Mouse (Mus musculus): ENCODE results near the gene Zfand2b. TPM values are rescaled to one million over a fixed set of nuclear protein-coding genes. Genes with fewer than 3 reads are reported as not detected.

The Zfand2b gene
- total and polyA plus RNA-seq, 3 experiments: 15.7 to 40.7 (median 19.5) TPM

DNA sequence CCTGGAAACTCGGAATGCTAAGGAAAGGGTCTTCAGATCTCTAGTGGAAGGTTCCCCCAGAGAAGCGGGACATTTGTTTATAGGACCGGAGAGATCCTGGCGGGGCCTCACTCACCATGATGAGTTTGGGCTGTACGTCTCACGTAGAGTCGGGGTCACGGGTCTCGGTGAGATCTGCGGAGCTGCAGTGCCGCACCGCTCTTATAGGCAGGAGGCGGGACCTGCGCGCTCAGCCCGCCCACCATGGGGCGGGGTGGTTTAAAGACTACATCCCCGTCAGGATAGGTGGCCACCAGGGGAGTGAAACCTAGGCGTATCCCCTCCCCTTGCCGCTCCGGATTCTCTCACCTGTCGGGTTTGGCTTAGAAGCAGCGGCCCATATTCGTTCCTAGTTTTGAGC is 50.6 kb downstream of the Zfand2b start:
- in situ Hi-C loops (cut with MboI; ENCODE audit: low pct_ligation_motif_present, low pct_unique_long_range_greater_than_20kb, low sequenced_read_pairs) (no loop called here), dilution Hi-C loops (cut with MboI; ENCODE audit: extremely low pct_ligation_motif_present, extremely low pct_unique_long_range_greater_than_20kb, low sequenced_read_pairs) (no loop called here)
- Histone ChIP-seq H3K9me3 (replicated peaks; ENCODE audit: low read length) (peaks cover 2% of the 10 kb centered on the region), H3K4me2 (ENCODE audit: insufficient read depth, low read depth, poor library complexity, severe bottlenecking) (peak overlapping the region; percentile 48), H3K27me3 (replicated peaks) (no peaks in the 10 kb centered on the region), H3K27ac (ENCODE audit: insufficient read depth, low read depth) (peak overlapping the region; percentile 81; the same call in 1 of the 2 replicates), H3K9ac (ENCODE audit: insufficient read depth, low read depth) (peak overlapping the region; percentile 88), H3K36me3 (replicated peaks in 1 of 2; ENCODE audit: control insufficient read depth in 1 of 2, insufficient read depth in 1 of 2, low read length in 1 of 2) (peaks cover 25 to 36% of the 10 kb centered on the region in 2 experiments), H3K79me2 (replicated peaks; ENCODE audit: control insufficient read depth, extremely low read depth, insufficient read depth, poor library complexity, severe bottlenecking) (peaks cover 35% of the 10 kb centered on the region), H3K4me1 (ENCODE audit: control insufficient read depth in 1 of 2, insufficient read depth in 2 of 2) (peaks cover 27 to 65% of the 10 kb centered on the region in 2 experiments), H3K4me3 (replicated peaks in 1 of 3; ENCODE audit: low read depth in 2 of 3, low read length in 2 of 3, poor library complexity in 1 of 3) (peak overlapping the region; percentile 74 to 94 (median 88))
- TF ChIP-seq JUN (IDR thresholded peaks at IDR 0.05; ENCODE audit: insufficient read depth, low read depth, low read length): no peak
- no peak for TF ChIP-seq ZKSCAN1 (IDR thresholded peaks at IDR 0.05; ENCODE audit: borderline replicate concordance, low read depth, low read length)
- TF ChIP-seq RAD21 (IDR thresholded peaks at IDR 0.05; ENCODE audit: low read depth, low read length): no peak
- TF ChIP-seq E2F4 (IDR thresholded peaks at IDR 0.05; ENCODE audit: insufficient replicate concordance, low read depth, low read length): no peak
- peak; percentile 99 for TF ChIP-seq NELFE (IDR thresholded peaks at IDR 0.05; ENCODE audit: low read depth, low read length)
- no peak for TF ChIP-seq USF2 (conservative IDR thresholded peaks at IDR 0.05; ENCODE audit: low read depth, low read length)
- TF ChIP-seq TBP (conservative IDR thresholded peaks at IDR 0.05; ENCODE audit: low read depth, low read length): peak; percentile 98
- TF ChIP-seq POLR2AphosphoS2 (IDR thresholded peaks at IDR 0.05; ENCODE audit: low read depth, low read length): peak; percentile 97
- TF ChIP-seq MYC (IDR thresholded peaks at IDR 0.05; ENCODE audit: low read depth, low read length): 0 out of 2 replicates have a peak, but pooled peaks have one; percentile 45
- TF ChIP-seq PAX5 (IDR thresholded peaks at IDR 0.05; ENCODE audit: low read length): no peak
- no peak for TF ChIP-seq CHD1 (IDR thresholded peaks at IDR 0.05; ENCODE audit: low read depth, low read length)
- TF ChIP-seq ZMIZ1 (IDR thresholded peaks at IDR 0.05; ENCODE audit: low read depth, low read length): peak; percentile 98
- TF ChIP-seq HCFC1 (IDR thresholded peaks at IDR 0.05; ENCODE audit: low read depth, low read length): no peak
- peak; percentile 56; the same call in 1 of the 2 replicates for TF ChIP-seq RCOR1 (conservative IDR thresholded peaks at IDR 0.05; ENCODE audit: low read depth, low read length)
- TF ChIP-seq MAFK (IDR thresholded peaks at IDR 0.05; ENCODE audit: insufficient replicate concordance, low read length): no peak
- TF ChIP-seq EP300 (IDR thresholded peaks at IDR 0.05; ENCODE audit: low read length): no peak
- no peak for TF ChIP-seq CTCF (conservative IDR thresholded peaks at IDR 0.05 in 1 of 2, IDR thresholded peaks at IDR 0.05 in 1 of 2; ENCODE audit: low read depth in 2 of 2, low read length in 2 of 2)
- no peak; the same call in 1 of the 2 replicates for TF ChIP-seq IRF4 (IDR thresholded peaks at IDR 0.05; ENCODE audit: low read depth, low read length)
- 0 out of 2 replicates have a peak, but pooled peaks have one; percentile 38 for TF ChIP-seq MAZ (IDR thresholded peaks at IDR 0.05; ENCODE audit: low read depth, low read length)
- no peak for TF ChIP-seq ZNF384 (IDR thresholded peaks at IDR 0.05; ENCODE audit: low read depth, low read length)
- TF ChIP-seq SMC3 (IDR thresholded peaks at IDR 0.05; ENCODE audit: low read depth, low read length): no peak
- TF ChIP-seq ETS1 (conservative IDR thresholded peaks at IDR 0.05; ENCODE audit: low read depth, low read length): no peak
- no peak for TF ChIP-seq KAT2A (IDR thresholded peaks at IDR 0.05; ENCODE audit: insufficient replicate concordance, low read length)
- TF ChIP-seq ZC3H11A (IDR thresholded peaks at IDR 0.05; ENCODE audit: low read depth, low read length): no peak
- peak; percentile 50 for TF ChIP-seq NRF1 (IDR thresholded peaks at IDR 0.05; ENCODE audit: low read depth, low read length)
- peak; percentile 93 for TF ChIP-seq TCF12 (IDR thresholded peaks at IDR 0.05; ENCODE audit: low read depth, low read length)
- TF ChIP-seq USF1 (IDR thresholded peaks at IDR 0.05; ENCODE audit: low read depth, low read length): no peak
- no peak for TF ChIP-seq JUND (conservative IDR thresholded peaks at IDR 0.05; ENCODE audit: low read depth, low read length)
- 0 out of 2 replicates have a peak, but pooled peaks have one; percentile 13 for TF ChIP-seq MAX (IDR thresholded peaks at IDR 0.05; ENCODE audit: low read length)
- TF ChIP-seq UBTF (IDR thresholded peaks at IDR 0.05; ENCODE audit: low read depth, low read length): 0 out of 2 replicates have a peak, but pooled peaks have one; percentile 20
- no peak; the same call in 1 of the 2 replicates for TF ChIP-seq CHD2 (IDR thresholded peaks at IDR 0.05; ENCODE audit: low read length)
- 0 out of 2 replicates have a peak, but pooled peaks have one; percentile 28 for TF ChIP-seq SIN3A (IDR thresholded peaks at IDR 0.05; ENCODE audit: low read length)
- TF ChIP-seq MEF2A (IDR thresholded peaks at IDR 0.05; ENCODE audit: borderline replicate concordance, low read depth, low read length): no peak; the same call in 1 of the 2 replicates
- TF ChIP-seq GABPA (IDR thresholded peaks at IDR 0.05; ENCODE audit: insufficient replicate concordance, low read depth, low read length): no peak
- TF ChIP-seq ELF1 (IDR thresholded peaks at IDR 0.05; ENCODE audit: low read depth, low read length): no peak
- TF ChIP-seq POLR2A (IDR thresholded peaks at IDR 0.05; ENCODE audit: low read depth, low read length): peak; percentile 100
- DNase-seq (ENCODE audit: extremely low read depth): peak; percentile 87
